Mouse (Mus musculus): ENCODE measurements at regions not wholly inside any gene's neighbourhood (a gene's known extent, or its start where the extent isn't known, plus 50 kb on each side); places are given as distances from the start of the nearest gene placed in this dataset.

GRCm38 (mm10) chr9:85136715-85137582 lies 175.6 kb upstream of the Gm11114 start:
- no peak for DNase-seq

GRCm38 (mm10) chr9:85139891-85140290 lies 172.7 kb upstream of the Gm11114 start:
- DNase-seq, result peak; percentile 93

GRCm38 (mm10) chr9:85144363-85144762 lies 168.2 kb upstream of the Gm11114 start:
- DNase-seq, result no peak

- DNase-seq, result no peak
Observed at GRCm38 (mm10) chr9:85165632-85166031, 146.9 kb upstream of the Gm11114 start.

GRCm38 (mm10) chr9:85167243-85167642 lies 145.3 kb upstream of the Gm11114 start:
- no peak for DNase-seq

- DNase-seq, result no peak
Observed at GRCm38 (mm10) chr9:85174431-85174830, 138.1 kb upstream of the Gm11114 start.

- DNase-seq, result no peak
Observed at GRCm38 (mm10) chr9:85201202-85201601, 111.4 kb upstream of the Gm11114 start.

GRCm38 (mm10) chr9:85224870-85225269 lies 87.7 kb upstream of the Gm11114 start:
- no peak for DNase-seq

Measured in heart, adult 11 months (tissue).